Mouse (Mus musculus) retina, postnatal 7 days (tissue): ENCODE data around the gene Sla2.
A peak's percentile ranks its signal among the peaks of the same experiment; 100 is the strongest.
"Not testable (repeated sequence)": the region's sequence is repeated elsewhere in the genome, so short reads cannot be mapped to it uniquely, and the experiment has no call there.

ENCODE experiments used
- DNase-seq: peaks from one replicate; pipeline ENCODE4 v3.0.0-alpha.2; 2012; ENCODE audit warnings: low read depth, low spot score

Sla2 gene

GRCm38 (mm10) chr2:156887017-156887416, at the start of gene Sla2:
TSS of gene Sla2 (minus strand) at chr2:156887192.
- DNase-seq = no peak

GRCm38 (mm10) chr2:156935005-156935404, 48.0 kb upstream of the Sla2 start:
- no peak for DNase-seq

- DNase-seq = no peak
Measured at GRCm38 (mm10) chr2:156933426-156933825, 46.4 kb upstream of the Sla2 start.

GRCm38 (mm10) chr2:156931421-156931820, 44.4 kb upstream of the Sla2 start:
- DNase-seq = no peak

GRCm38 (mm10) chr2:156930549-156930948, 43.6 kb upstream of the Sla2 start:
- no peak for DNase-seq

- DNase-seq = no peak
Measured at GRCm38 (mm10) chr2:156929519-156930120, 42.6 kb upstream of the Sla2 start.

- DNase-seq = no peak
Measured at GRCm38 (mm10) chr2:156928606-156929005, 41.6 kb upstream of the Sla2 start.

- no peak for DNase-seq
Measured at GRCm38 (mm10) chr2:156927663-156928062, 40.7 kb upstream of the Sla2 start.

- DNase-seq = not testable (repeated sequence)
Measured at GRCm38 (mm10) chr2:156925611-156926010, 38.6 kb upstream of the Sla2 start.

GRCm38 (mm10) chr2:156925075-156925474, 38.1 kb upstream of the Sla2 start:
- not testable (repeated sequence) for DNase-seq

- no peak for DNase-seq
Measured at GRCm38 (mm10) chr2:156924210-156924898, 37.4 kb upstream of the Sla2 start.

GRCm38 (mm10) chr2:156923057-156923456, 36.1 kb upstream of the Sla2 start:
- DNase-seq = no peak

GRCm38 (mm10) chr2:156919796-156920195, 32.8 kb upstream of the Sla2 start:
- DNase-seq = no peak

- not testable (repeated sequence) for DNase-seq
Measured at GRCm38 (mm10) chr2:156919191-156919590, 32.2 kb upstream of the Sla2 start.

- no peak for DNase-seq
Measured at GRCm38 (mm10) chr2:156918562-156918961, 31.6 kb upstream of the Sla2 start.

GRCm38 (mm10) chr2:156916419-156917125, 29.6 kb upstream of the Sla2 start:
- DNase-seq = no peak

- no peak for DNase-seq
Measured at GRCm38 (mm10) chr2:156915559-156915958, 28.6 kb upstream of the Sla2 start.

GRCm38 (mm10) chr2:156913191-156913590, 26.2 kb upstream of the Sla2 start:
- DNase-seq = no peak

- DNase-seq = not testable (repeated sequence)
Measured at GRCm38 (mm10) chr2:156905931-156906330, 18.9 kb upstream of the Sla2 start.

GRCm38 (mm10) chr2:156904976-156905717, 18.2 kb upstream of the Sla2 start:
- peak; percentile 48 for DNase-seq

- no peak for DNase-seq
Measured at GRCm38 (mm10) chr2:156903367-156903766, 16.4 kb upstream of the Sla2 start.

GRCm38 (mm10) chr2:156902411-156902810, 15.4 kb upstream of the Sla2 start:
- not testable (repeated sequence) for DNase-seq
